Mouse (Mus musculus) CH12.LX (cell line): ENCODE data around the gene Ndufc2.
A peak's percentile ranks its signal among the peaks of the same experiment; 100 is the strongest.

Experiments
- CHD1 ChIP-seq: IDR thresholded peaks from 2 replicates; pipeline ENCODE4 v1.6.1; 2012; ENCODE audit warnings: low read depth, low read length, improper control_type of control experiment, inconsistent platforms
- CTCF ChIP-seq, 2 experiments: IDR thresholded peaks in 1 of 2; conservative IDR thresholded peaks in 1 of 2; 2 replicates each; pipeline ENCODE4 v1.5.1; 2011 to 2012; ENCODE audit warnings: low read depth in 2 of 2, low read length in 2 of 2, improper control_type of control experiment in 1 of 2, inconsistent platforms in 1 of 2, mild to moderate bottlenecking in 1 of 2, moderate library complexity in 1 of 2
- E2F4 ChIP-seq: IDR thresholded peaks from 2 replicates; pipeline ENCODE4 v1.6.1; 2011; ENCODE audit warnings: low read depth, low read length, improper control_type of control experiment; ENCODE audit not compliant: insufficient replicate concordance
- ELF1 ChIP-seq: IDR thresholded peaks from 2 replicates; pipeline ENCODE4 v1.6.1; 2014; ENCODE audit warnings: low read depth, mild to moderate bottlenecking, inconsistent platforms, low read length, improper control_type of control experiment
- EP300 ChIP-seq: IDR thresholded peaks from 2 replicates; pipeline ENCODE4 v1.6.1; 2011; ENCODE audit warnings: low read length, improper control_type of control experiment
- GABPA ChIP-seq: IDR thresholded peaks from 2 replicates; pipeline ENCODE4 v1.6.1; 2012; ENCODE audit warnings: low read depth, low read length, improper control_type of control experiment, inconsistent platforms; ENCODE audit not compliant: insufficient replicate concordance
- MEF2A ChIP-seq: IDR thresholded peaks from 2 replicates; pipeline ENCODE4 v1.6.1; 2014; ENCODE audit warnings: low read depth, mild to moderate bottlenecking, inconsistent platforms, low read length, improper control_type of control experiment, borderline replicate concordance
- POLR2A ChIP-seq: IDR thresholded peaks from 2 replicates; pipeline ENCODE4 v1.6.1; 2011; ENCODE audit warnings: low read depth, mild to moderate bottlenecking, improper control_type of control experiment, low read length
- SIN3A ChIP-seq: IDR thresholded peaks from 2 replicates; pipeline ENCODE4 v1.6.1; 2012; ENCODE audit warnings: low read length, improper control_type of control experiment, inconsistent platforms
- SMC3 ChIP-seq: IDR thresholded peaks from 2 replicates; pipeline ENCODE4 v1.6.1; 2011; ENCODE audit warnings: low read depth, low read length, improper control_type of control experiment
- USF1 ChIP-seq: IDR thresholded peaks from 2 replicates; pipeline ENCODE4 v1.6.1; 2014; ENCODE audit warnings: low read depth, mild to moderate bottlenecking, inconsistent platforms, low read length, improper control_type of control experiment
- ZC3H11A ChIP-seq: IDR thresholded peaks from 2 replicates; pipeline ENCODE4 v1.6.1; 2012; ENCODE audit warnings: low read depth, mild to moderate bottlenecking, inconsistent platforms, low read length, improper control_type of control experiment
- ZKSCAN1 ChIP-seq: IDR thresholded peaks from 2 replicates; pipeline ENCODE4 v1.6.1; 2012; ENCODE audit warnings: low read depth, inconsistent platforms, low read length, improper control_type of control experiment, borderline replicate concordance
- ZNF384 ChIP-seq: IDR thresholded peaks from 2 replicates; pipeline ENCODE4 v1.6.1; 2012; ENCODE audit warnings: low read depth, low read length, improper control_type of control experiment, inconsistent platforms

- TF ChIP-seq ELF1 = peak; percentile 55; the same call in 1 of the 2 replicates
- no peak for TF ChIP-seq ZKSCAN1
- no peak for TF ChIP-seq EP300
- peak; percentile 95 for TF ChIP-seq POLR2A
- no peak for TF ChIP-seq USF1
- TF ChIP-seq CTCF (conservative IDR thresholded peaks at IDR 0.05 in 1 of 2, IDR thresholded peaks at IDR 0.05 in 1 of 2; ENCODE audit: low read depth in 2 of 2, low read length in 2 of 2) = no peak
- TF ChIP-seq E2F4 = no peak
- no peak; the same call in 1 of the 2 replicates for TF ChIP-seq GABPA
- TF ChIP-seq ZC3H11A = no peak
- peak; percentile 69 for TF ChIP-seq MEF2A
- TF ChIP-seq SMC3 = no peak
- peak; percentile 66; the same call in 1 of the 2 replicates for TF ChIP-seq CHD1
- no peak for TF ChIP-seq ZNF384
- TF ChIP-seq SIN3A = peak; percentile 89
These were observed at the start of gene Ndufc2 for GRCm38 (mm10) chr7:97399960-97400715.
